Mouse (Mus musculus): ENCODE data around the gene Tdgf1.

GRCm38 (mm10) chr9:110952398-110952797 is 6.4 kb upstream of the Tdgf1 start:
- TF ChIP-seq POLR2A (IDR thresholded peaks at IDR 0.05; ENCODE audit: low read depth, low read length) (no peak), CTCF (IDR thresholded peaks at IDR 0.05; ENCODE audit: borderline replicate concordance, insufficient read depth, low read length) (no peak)

Data from embryonic fibroblast, embryonic 13.5 days (primary cell).